Mouse (Mus musculus) midbrain, embryonic 13.5 days (tissue): ENCODE data around the gene Arhgap8. TPM values are rescaled to one million over a fixed set of nuclear protein-coding genes. Genes with fewer than 3 reads are reported as not detected.

Source experiments
- ATAC-seq: fragments of 200-750 bp; cut with Nextera tagmentation; 2 replicates; pipeline ENCODE4 v1.8.0; 2017; ENCODE audit warnings: mild to moderate bottlenecking, moderate TSS enrichment, moderate library complexity
- H3K27ac ChIP-seq: fragments of 300-500 bp; sonication (generic); 2 replicates; pipeline ENCODE4 v1.5.1; 2015; ENCODE audit warnings: inconsistent platforms, mild to moderate bottlenecking, moderate library complexity
- H3K27me3 ChIP-seq: fragments of 300-500 bp; sonication (generic); 2 replicates; pipeline ENCODE4 v1.6.1; 2015; ENCODE audit warnings: mild to moderate bottlenecking, inconsistent platforms
- H3K36me3 ChIP-seq: fragments of 300-500 bp; sonication (generic); 2 replicates; pipeline ENCODE4 v1.6.1; 2015; ENCODE audit warnings: mild to moderate bottlenecking, inconsistent platforms
- H3K4me1 ChIP-seq: fragments of 300-500 bp; sonication (generic); replicated peaks from 2 replicates; pipeline ENCODE4 v1.6.1; 2015; ENCODE audit warnings: inconsistent platforms
- H3K4me2 ChIP-seq: fragments of 300-500 bp; sonication (generic); replicated peaks from 2 replicates; pipeline ENCODE4 v1.6.1; 2015; ENCODE audit warnings: moderate library complexity, mild to moderate bottlenecking, inconsistent platforms
- H3K4me3 ChIP-seq: fragments of 300-500 bp; sonication (generic); replicated peaks from 2 replicates; pipeline ENCODE4 v1.5.1; 2015; ENCODE audit warnings: mild to moderate bottlenecking, inconsistent platforms
- H3K9ac ChIP-seq: fragments of 300-500 bp; sonication (generic); replicated peaks from 2 replicates; pipeline ENCODE4 v1.6.1; 2015; ENCODE audit warnings: mild to moderate bottlenecking, inconsistent platforms
- H3K9me3 ChIP-seq: fragments of 300-500 bp; sonication (generic); 2 replicates; pipeline ENCODE4 v1.6.1; 2016; ENCODE audit warnings: mild to moderate bottlenecking, inconsistent platforms
- WGBS: fragments of 180-500 bp; shearing (Covaris S2); methylation state at CpG from one replicate; pipeline ENCODE4 v1.1.7; 2015; 5-methylcytosine and 5-hydroxymethylcytosine counted together
- polyA plus RNA-seq: library from polyadenylated mRNA; unstranded; fragments of >200 nt; fragmentation: Nextera tagmentation; extraction: Ambion mirVana; gene quantifications from 2 replicates; pipeline ENCODE4 v1.2.1, GENCODE M21; 2015

Arhgap8 gene
- polyA plus RNA-seq, 1 experiment from 2014 or later = 0.61 TPM

GRCm38 (mm10) chr15:84815171-84815570, 95.3 kb downstream of the Arhgap8 start:
- 21% methylated on average over 4 of the region's 4 CpGs for WGBS
- H3K27ac ChIP-seq = peak overlapping the region; percentile 57; the same call in 1 of the 2 replicates
- H3K36me3 ChIP-seq = peaks cover 19% of the 10 kb centered on the region; the same call in 1 of the 2 replicates
- H3K9me3 ChIP-seq = no peaks in the 10 kb centered on the region
- 0 out of 2 replicates have a peak, but pooled peaks have one; percentile 5 for ATAC-seq
- no peak overlapping the region for H3K4me3 ChIP-seq
- H3K4me2 ChIP-seq = no peak overlapping the region
- H3K27me3 ChIP-seq = no peaks in the 10 kb centered on the region
- H3K4me1 ChIP-seq = peaks cover 89% of the 10 kb centered on the region
- no peak overlapping the region for H3K9ac ChIP-seq

- Histone ChIP-seq H3K9ac (no peak overlapping the region), H3K9me3 (0 out of 2 replicates have a peak, but pooled peaks cover 2% of the 10 kb centered on the region), H3K4me3 (no peak overlapping the region), H3K27me3 (no peaks in the 10 kb centered on the region), H3K36me3 (peaks cover 19% of the 10 kb centered on the region; the same call in 1 of the 2 replicates), H3K4me2 (no peak overlapping the region), H3K27ac (no peak overlapping the region), H3K4me1 (peaks cover 70% of the 10 kb centered on the region)
- no peak for ATAC-seq
- 80% methylated on average over 3 of the region's 3 CpGs for WGBS
Measured at GRCm38 (mm10) chr15:84817589-84817988, 97.7 kb downstream of the Arhgap8 start.

- 0 out of 2 replicates have a peak, but pooled peaks cover 3% of the 10 kb centered on the region for H3K9me3 ChIP-seq
- peaks cover 22% of the 10 kb centered on the region; the same call in 1 of the 2 replicates for H3K36me3 ChIP-seq
- no peak overlapping the region for H3K4me3 ChIP-seq
- no peak for ATAC-seq
- peaks cover 64% of the 10 kb centered on the region for H3K4me1 ChIP-seq
- 0 out of 2 replicates have a peak overlapping the region, but pooled peaks have one; percentile 28 for H3K9ac ChIP-seq
- 67% methylated on average over 11 of the region's 11 CpGs for WGBS
- H3K4me2 ChIP-seq = no peak overlapping the region
- H3K27ac ChIP-seq = no peak overlapping the region
- H3K27me3 ChIP-seq = no peaks in the 10 kb centered on the region
Measured at GRCm38 (mm10) chr15:84818284-84818683, 98.4 kb downstream of the Arhgap8 start.

- Histone ChIP-seq H3K36me3 (peaks cover 14% of the 10 kb centered on the region; the same call in 1 of the 2 replicates), H3K4me2 (no peak overlapping the region), H3K27ac (no peak overlapping the region), H3K9ac (no peak overlapping the region), H3K4me1 (peaks cover 38% of the 10 kb centered on the region), H3K4me3 (no peak overlapping the region), H3K9me3 (0 out of 2 replicates have a peak, but pooled peaks cover 3% of the 10 kb centered on the region), H3K27me3 (no peaks in the 10 kb centered on the region)
- WGBS = 93% methylated on average over 4 of the region's 4 CpGs
- ATAC-seq = no peak
Measured at GRCm38 (mm10) chr15:84820811-84821210, 101.0 kb downstream of the Arhgap8 start.

Other genes starting within 250 kb of the Arhgap8 start
- gene Rtl6, start 162.2 kb upstream of the Arhgap8 start, polyA plus RNA-seq = 57.8 and 62.2 TPM in 2 replicates
- gene Prr5, start 50.4 kb upstream of the Arhgap8 start, polyA plus RNA-seq = 12.2 and 13.8 TPM in 2 replicates
- 16.2 and 18.8 TPM in 2 replicates for gene Phf21b, start 136.0 kb downstream of the Arhgap8 start, polyA plus RNA-seq
- 0.71 and 0.87 TPM in 2 replicates for gene Gm29666, start 200.0 kb downstream of the Arhgap8 start, polyA plus RNA-seq
- gene Nup50, start 203.4 kb downstream of the Arhgap8 start, polyA plus RNA-seq = 37.3 and 39.4 TPM in 2 replicates